ENCODE assay signal across 7 mouse cellular contexts in genomic region chr4:135768572-135769526, GRCm38 (mm10). TPM values are rescaled to one million over a fixed set of nuclear protein-coding genes. Genes with fewer than 3 reads are reported as not detected.
A peak's percentile ranks its signal among the peaks of the same experiment; 100 is the strongest.
DNase-seq lines count a peak whose midpoint lies in the region; ATAC-seq lines count a peak whose summit lies in the region.

No protein-coding gene starts in this region.

- peak; percentile 88 for DNase-seq in midbrain, embryonic 11.5 days (ENCODE audit: low spot score, missing footprints)
- DNase-seq in R1 (ENCODE audit: low read depth, low spot score), result peak; percentile 73
- peak; percentile 27 for DNase-seq in cerebellum, adult 11-12 months
- DNase-seq in gastrocnemius, postnatal 25 days, result peak; percentile 56
- DNase-seq in limb, embryonic 10.5 days (ENCODE audit: low spot score), result peak; percentile 55
- DNase-seq in right cerebral cortex, postnatal 4 days, result peak; percentile 28

- no peaks in the 10 kb centered on the region for H3K4me1 ChIP-seq in midbrain, embryonic 11.5 days (ENCODE audit: control insufficient read depth, insufficient read depth, low read length)
- H3K4me1 ChIP-seq in midbrain, embryonic 16.5 days (ENCODE audit: control insufficient read depth, insufficient read depth, low read length), result no peaks in the 10 kb centered on the region
- H3K4me1 ChIP-seq in limb, embryonic 10.5 days, result no peaks in the 10 kb centered on the region

- H3K27me3 ChIP-seq in midbrain, embryonic 11.5 days (ENCODE audit: control insufficient read depth, insufficient read depth, low read length), result no peaks in the 10 kb centered on the region
- no peaks in the 10 kb centered on the region for H3K27me3 ChIP-seq in midbrain, embryonic 16.5 days (ENCODE audit: control insufficient read depth, insufficient read depth, low read depth, low read length)
- no peaks in the 10 kb centered on the region for H3K27me3 ChIP-seq in limb, embryonic 10.5 days (ENCODE audit: low read depth, poor library complexity, severe bottlenecking)

- H3K4me3 ChIP-seq in midbrain, embryonic 11.5 days (ENCODE audit: low read depth, low read length), result no peak overlapping the region
- no peak overlapping the region for H3K4me3 ChIP-seq in midbrain, embryonic 16.5 days (ENCODE audit: low read depth, low read length)
- no peak overlapping the region for H3K4me3 ChIP-seq in limb, embryonic 10.5 days

- no peak overlapping the region for H3K9ac ChIP-seq in midbrain, embryonic 11.5 days (ENCODE audit: low read length)
- no peak overlapping the region for H3K9ac ChIP-seq in midbrain, embryonic 16.5 days (ENCODE audit: low read depth, low read length)

- no peaks in the 10 kb centered on the region for H3K9me3 ChIP-seq in midbrain, embryonic 11.5 days (ENCODE audit: control insufficient read depth, low read length)
- H3K9me3 ChIP-seq in midbrain, embryonic 16.5 days (replicated peaks; ENCODE audit: control insufficient read depth, low read length, poor library complexity, severe bottlenecking), result no peaks in the 10 kb centered on the region
- no peaks in the 10 kb centered on the region for H3K9me3 ChIP-seq in limb, embryonic 10.5 days (replicated peaks)

- 61% methylated on average over 14 of the region's 14 CpGs for WGBS in midbrain, embryonic 11.5 days
- WGBS in midbrain, embryonic 16.5 days, result 62% methylated on average over 14 of the region's 14 CpGs
- WGBS in limb, embryonic 10.5 days, result 59% methylated on average over 14 of the region's 14 CpGs

- ATAC-seq in midbrain, embryonic 11.5 days (ENCODE audit: low FRiP score), result no peak
- no peak for ATAC-seq in midbrain, embryonic 16.5 days

- no peak overlapping the region for H3K4me2 ChIP-seq in midbrain, embryonic 11.5 days
- H3K4me2 ChIP-seq in midbrain, embryonic 16.5 days (ENCODE audit: low read length), result no peak overlapping the region

- no peaks in the 10 kb centered on the region for H3K36me3 ChIP-seq in midbrain, embryonic 11.5 days (ENCODE audit: control insufficient read depth, insufficient read depth, low read length)
- H3K36me3 ChIP-seq in midbrain, embryonic 16.5 days (ENCODE audit: control insufficient read depth, insufficient read depth, low read length), result no peaks in the 10 kb centered on the region
- no peaks in the 10 kb centered on the region for H3K36me3 ChIP-seq in limb, embryonic 10.5 days

- H3K27ac ChIP-seq in midbrain, embryonic 11.5 days (ENCODE audit: low read depth, low read length), result no peak overlapping the region
- no peak overlapping the region for H3K27ac ChIP-seq in midbrain, embryonic 16.5 days (ENCODE audit: low read length)
- H3K27ac ChIP-seq in limb, embryonic 10.5 days, result no peak overlapping the region

RNA-seq across cellular contexts. Expression of gene Myom3, which starts 9.3 kb away (rescaled TPM):
- 0.04 and 0.11 TPM in 2 replicates for polyA plus RNA-seq in midbrain, embryonic 11.5 days (2014; fragmentation: Nextera tagmentation; extraction: Ambion mirVana)
- 0.45 and 0.57 TPM in 2 replicates for polyA plus RNA-seq in midbrain, embryonic 16.5 days (2015; fragmentation: Nextera tagmentation; extraction: Ambion mirVana)
- total RNA-seq in gastrocnemius, postnatal 25 days (2021), result 10 to 100 TPM; 58.1 to 76.7 TPM
- polyA plus RNA-seq in limb, embryonic 10.5 days (2016; fragmentation: Nextera tagmentation; extraction: Ambion mirVana), result 0.11 and 0.15 TPM in 2 replicates

RNA-seq across cellular contexts. Expression of gene Il22ra1, which starts 40.9 kb away (rescaled TPM):
- polyA plus RNA-seq in midbrain, embryonic 11.5 days (2014; fragmentation: Nextera tagmentation; extraction: Ambion mirVana), result not detected in 2 replicates
- not detected in 2 replicates for polyA plus RNA-seq in midbrain, embryonic 16.5 days (2015; fragmentation: Nextera tagmentation; extraction: Ambion mirVana)
- total RNA-seq in gastrocnemius, postnatal 25 days (2021), result under 1 TPM in 1 of 2 experiments, not detected in 1; 0.11 TPM
- not detected in 2 replicates for polyA plus RNA-seq in limb, embryonic 10.5 days (2016; fragmentation: Nextera tagmentation; extraction: Ambion mirVana)

Comparison
In these comparisons a context has a peak if more than half of its experiments do, and no peak if none do; other contexts are left out.
1. DNase-seq: peak in every context shown above with its lines; median percentile 88 in midbrain, embryonic 11.5 days; 73 in R1; 56 in gastrocnemius, postnatal 25 days; 55 in limb, embryonic 10.5 days; 28 in right cerebral cortex, postnatal 4 days; 27 in cerebellum, adult 11-12 months.